Mouse (Mus musculus) kidney, postnatal 14 days (tissue): ENCODE measurements around the gene Frmd4b.

Source experiments
- DNase-seq: peaks from one replicate; pipeline ENCODE4 v3.0.0; 2022; ENCODE audit warnings: mixed read lengths

Frmd4b gene

DNA sequence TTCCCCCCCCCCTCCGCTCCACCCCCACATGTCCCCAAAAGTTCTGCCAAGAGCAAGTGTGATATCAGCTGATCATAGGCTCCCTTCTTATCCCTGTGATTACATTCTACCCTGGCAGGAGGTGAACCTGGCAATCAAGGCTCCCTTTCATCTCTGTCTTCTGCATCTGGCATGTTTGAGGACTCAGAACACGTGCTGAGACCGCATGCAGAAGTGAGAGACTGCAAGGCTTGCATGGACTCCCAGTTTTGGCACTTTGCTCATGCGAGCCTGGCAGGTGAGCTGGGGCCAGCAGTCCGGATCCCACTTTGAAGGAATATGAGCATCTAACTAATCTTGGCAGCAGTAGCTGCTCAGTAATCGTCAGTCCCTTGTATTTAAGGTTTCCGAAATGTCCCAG lies 39.1 kb downstream of the Frmd4b start:
- DNase-seq: no peak

DNA sequence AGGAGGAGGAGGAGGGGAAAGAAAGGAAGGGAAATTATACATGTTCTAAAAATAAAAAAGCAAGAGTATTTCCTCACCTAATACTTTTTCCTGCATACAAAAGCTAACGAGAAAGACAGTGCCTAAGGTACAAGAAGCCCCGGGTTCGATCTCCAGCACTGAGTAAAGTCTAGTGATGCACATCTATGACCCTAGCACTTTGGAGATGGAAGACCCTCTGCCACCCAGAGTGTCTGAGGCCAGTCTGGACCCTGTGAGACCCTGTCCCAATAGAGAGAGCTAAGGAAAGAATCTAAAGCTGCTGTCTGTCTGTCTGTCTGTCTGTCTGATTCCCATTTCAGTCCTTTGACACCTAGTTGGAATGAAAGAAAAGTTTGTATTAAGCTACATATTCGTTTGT lies 40.0 kb downstream of the Frmd4b start:
- DNase-seq: no peak

DNA sequence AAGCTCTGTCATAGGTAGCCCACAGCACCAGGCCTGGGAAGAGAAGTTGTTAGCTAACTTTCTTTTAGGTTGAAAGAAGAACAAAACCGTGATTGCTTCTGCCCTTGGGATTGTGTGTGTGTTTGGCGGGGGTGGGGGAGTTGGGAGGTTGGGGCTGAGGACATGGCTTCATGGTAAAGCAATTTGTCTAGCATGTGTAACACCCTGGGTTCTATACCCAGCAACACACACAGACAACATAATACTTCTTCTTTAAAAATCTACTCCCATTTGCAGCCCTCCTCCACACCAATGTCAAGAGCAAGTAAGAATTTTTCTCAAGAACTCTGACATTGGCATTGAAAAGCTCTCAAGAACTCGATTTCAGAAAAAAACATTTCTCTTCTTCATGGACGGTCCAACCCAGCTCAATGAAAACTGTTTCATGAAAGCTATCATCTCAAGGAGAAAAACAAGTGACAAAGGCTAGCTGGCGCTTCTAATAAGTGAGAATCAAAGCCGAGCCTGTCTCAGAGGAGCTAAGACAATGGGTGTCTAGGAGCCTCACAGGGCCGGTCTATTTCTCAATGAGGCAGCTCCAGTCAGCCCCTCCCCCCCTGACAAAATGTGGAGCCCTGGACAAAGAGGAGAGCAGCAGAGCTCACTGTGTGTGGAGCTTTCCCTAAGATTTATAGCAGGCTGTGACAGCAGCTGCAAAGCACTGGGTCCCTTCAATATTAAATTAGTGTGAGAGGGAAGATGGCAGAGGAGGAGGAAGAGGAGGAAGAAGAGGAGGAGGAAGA lies 40.6 kb downstream of the Frmd4b start:
- DNase-seq: peak; percentile 7

GRCm38 (mm10) chr6:97576096-97576495 lies 41.2 kb downstream of the Frmd4b start:
- no peak for DNase-seq

GRCm38 (mm10) chr6:97574973-97575372 lies 42.4 kb downstream of the Frmd4b start:
- DNase-seq: no peak

DNA sequence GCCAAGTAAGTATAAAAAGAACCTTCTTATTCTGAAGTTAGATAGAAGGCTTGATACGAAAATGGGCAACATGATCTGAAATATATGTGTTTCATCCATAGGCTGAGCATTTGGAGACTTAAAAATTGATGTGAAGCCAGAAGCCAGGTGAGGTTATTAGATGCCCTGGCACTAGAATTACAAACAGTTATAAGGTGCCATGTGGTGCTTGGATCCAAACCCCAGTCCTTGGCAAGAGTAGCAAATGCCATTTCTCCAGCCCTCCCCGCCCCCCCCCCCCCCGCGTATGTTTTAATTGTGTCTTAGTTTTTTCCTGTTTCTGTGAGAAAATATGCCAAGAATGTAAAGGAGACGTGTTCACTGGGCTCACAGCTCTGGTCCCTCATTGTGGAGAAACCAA lies 45.1 kb downstream of the Frmd4b start:
- no peak for DNase-seq

- DNase-seq: no peak
These were observed 48.8 kb downstream of the Frmd4b start for GRCm38 (mm10) chr6:97568538-97568937.

DNA sequence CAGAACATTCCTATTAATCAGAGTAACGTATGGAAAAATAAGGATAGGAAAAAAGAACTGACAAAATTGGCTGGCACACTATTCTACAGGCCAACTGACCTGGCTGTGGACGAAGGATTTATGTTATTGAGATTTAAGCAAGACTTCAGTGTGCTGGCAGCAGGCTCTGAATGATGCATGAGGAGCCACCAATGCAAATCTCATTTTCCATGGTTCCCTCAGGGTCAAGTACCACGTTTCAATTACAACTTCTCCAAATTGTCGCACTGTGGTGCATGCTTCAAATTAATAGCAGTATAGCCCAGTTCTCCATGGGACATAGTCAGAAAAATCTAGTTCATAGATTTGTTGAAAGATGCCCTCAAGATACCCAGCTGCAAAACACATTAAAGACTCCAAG lies 50.6 kb downstream of the Frmd4b start:
- no peak for DNase-seq

DNA sequence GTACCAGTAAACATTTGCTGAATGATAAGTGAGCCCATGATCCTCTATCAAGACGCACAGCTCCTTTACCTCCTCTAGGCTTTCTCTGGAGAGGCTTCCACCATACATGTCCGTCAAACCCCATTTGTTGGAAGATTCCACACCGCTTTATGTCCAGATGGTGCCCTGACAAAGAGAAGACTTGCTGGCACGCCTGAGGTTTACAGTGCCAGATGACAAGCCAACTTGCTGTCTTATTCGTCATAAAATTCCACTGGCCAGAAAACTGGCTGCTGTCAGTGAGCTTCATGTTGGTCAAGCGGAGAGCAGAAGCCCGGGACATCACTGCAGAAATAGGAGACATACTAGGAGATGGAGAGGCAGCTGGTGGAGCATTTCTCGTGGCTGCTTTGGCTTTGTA lies 60.2 kb downstream of the Frmd4b start:
- DNase-seq: no peak

DNA sequence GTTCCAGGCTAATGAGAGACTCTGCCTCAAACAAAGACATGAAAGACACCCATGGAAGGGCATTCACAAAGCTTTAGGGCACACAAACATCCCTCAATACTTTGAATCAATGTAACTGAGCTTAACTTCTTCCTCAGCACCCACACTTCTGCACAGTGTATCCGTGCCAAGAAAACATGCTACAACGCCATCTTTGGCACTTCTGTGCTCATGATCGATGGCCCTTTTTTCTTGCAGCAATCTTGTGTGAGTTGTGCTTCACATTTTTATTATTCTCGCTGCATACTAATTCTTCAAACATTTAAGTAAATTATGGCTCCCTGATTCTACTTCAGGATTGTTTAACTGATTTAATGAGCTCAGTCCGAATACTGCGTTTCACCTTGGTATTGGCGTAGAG lies 61.7 kb downstream of the Frmd4b start:
- DNase-seq: no peak

DNA sequence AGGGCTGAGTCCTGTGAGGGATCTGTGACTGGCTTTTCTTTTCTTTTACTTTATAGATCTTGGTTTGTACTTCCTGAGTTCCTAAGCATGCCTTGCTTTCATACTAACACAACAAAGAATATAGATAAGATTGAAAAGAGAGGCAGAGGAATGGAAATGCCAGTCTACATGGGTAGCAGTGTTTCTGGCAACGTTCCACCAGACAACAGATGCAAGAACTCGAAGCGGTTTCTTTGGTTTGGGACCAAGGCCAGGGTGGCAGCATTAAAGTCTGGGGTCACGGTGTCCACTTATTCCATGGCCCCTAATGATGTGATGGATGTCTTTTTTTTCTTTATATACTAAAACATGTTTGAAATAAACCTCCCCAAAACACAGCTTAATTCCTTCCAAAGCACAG lies 63.9 kb downstream of the Frmd4b start:
- no peak for DNase-seq

- no peak for DNase-seq
These were observed 64.8 kb downstream of the Frmd4b start for GRCm38 (mm10) chr6:97552573-97552972.

GRCm38 (mm10) chr6:97551884-97552283 lies 65.5 kb downstream of the Frmd4b start:
- DNase-seq: no peak

GRCm38 (mm10) chr6:97551161-97551560 lies 66.2 kb downstream of the Frmd4b start:
- DNase-seq: no peak

DNA sequence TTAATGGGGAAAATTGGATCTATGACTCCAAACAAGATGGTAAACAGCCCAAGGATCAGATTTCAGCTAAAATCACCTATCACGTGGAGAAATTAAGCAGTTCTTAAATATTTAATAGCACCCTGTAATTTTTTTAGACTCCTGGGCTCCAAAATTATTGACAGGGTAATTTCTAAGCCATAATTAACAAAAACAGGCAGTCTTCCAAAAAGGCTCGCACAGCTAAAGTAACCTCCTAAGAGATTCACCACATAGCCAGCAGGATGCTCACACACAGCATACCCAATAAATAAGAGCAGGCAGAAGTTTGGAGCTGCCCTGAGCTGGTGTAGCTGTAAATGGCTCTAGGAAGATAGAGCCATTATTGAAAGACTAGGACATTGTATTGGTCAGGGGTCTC lies 76.9 kb downstream of the Frmd4b start:
- no peak for DNase-seq

DNA sequence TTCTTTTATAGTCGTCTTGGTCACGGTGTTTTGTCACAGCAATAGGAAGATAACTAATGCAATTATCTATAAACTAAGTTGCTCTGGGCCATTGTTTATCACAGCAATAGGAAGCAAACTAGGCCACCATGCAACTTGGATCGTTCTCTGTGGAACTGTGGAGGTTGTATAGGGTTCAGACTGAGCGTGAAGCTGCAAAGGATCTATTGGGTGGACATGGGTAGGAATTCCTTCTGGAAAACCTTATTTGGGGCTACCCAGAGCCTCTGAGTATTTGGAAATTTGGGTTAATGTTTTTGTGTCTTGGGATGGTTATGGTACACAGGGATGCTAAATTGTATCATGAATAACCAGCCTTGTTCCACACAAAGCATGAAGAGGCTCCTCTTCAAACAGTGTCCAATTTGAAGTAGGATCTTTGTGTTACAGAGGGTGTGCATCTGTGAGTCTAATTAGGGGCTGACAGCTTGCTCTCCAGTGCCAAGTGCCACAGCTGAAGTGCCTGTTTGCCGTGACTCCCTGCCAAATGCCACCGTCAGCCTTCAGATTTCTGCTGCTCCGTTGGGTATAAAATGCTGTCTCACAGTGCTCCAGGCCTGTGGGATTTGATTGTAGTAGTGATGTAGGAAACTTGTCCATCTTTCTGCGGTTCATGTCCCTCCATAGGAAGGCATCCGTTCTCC lies 81.4 kb downstream of the Frmd4b start:
- no peak for DNase-seq

DNA sequence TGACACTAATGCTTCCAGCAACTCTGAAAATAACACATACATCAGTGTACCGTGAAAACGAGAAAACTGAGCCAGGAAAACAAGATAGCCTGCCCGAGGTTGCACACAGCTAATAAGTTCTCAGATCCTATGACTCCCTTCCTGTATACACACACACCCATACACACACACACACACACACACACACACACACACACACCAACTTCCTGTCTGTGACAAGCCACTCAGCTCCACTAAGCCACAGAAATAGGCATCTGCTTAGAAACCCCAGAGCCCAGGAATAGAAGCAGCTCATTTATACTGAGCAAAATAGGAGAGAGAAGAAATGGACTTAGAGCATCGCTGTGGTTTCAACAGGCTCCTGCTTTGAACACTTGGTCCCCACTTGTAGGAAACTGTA lies 86.3 kb downstream of the Frmd4b start:
- peak; percentile 30 for DNase-seq

DNA sequence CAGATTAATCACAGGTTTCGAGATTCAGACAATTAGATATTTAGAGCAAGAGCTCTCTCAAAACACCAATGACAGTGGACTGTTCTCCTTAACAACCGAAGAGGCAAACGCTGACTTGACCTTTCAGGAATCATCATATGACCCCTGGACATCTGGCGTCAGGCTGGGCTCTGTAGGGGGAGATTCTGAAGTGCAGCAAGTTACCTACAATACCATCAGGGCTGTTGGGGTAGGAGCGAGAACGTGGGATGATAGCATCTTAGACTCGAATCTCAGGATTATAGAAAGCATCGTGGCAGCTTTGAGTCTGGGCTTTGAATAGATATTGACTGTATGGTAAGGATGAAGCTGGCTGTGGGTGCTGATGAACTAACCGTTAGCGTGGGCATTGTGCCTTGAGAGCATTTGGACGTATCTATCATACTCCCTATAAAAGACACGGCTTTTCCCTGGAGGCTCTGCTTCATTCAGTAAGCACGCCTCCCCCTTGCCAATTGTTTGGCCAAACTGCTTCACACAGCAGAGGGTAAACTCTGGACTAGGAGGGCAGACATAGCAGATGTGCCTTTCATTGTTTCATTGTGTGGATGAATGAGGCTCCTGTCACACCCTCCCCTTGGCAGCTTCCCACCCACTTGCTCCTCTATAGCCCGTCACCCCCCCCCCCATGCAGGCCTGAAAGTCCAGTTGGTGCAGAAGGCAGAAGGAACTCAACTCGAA lies 88.2 kb downstream of the Frmd4b start:
- no peak for DNase-seq

- peak; percentile 41 for DNase-seq
These were observed 91.2 kb downstream of the Frmd4b start for GRCm38 (mm10) chr6:97526092-97526491.

DNA sequence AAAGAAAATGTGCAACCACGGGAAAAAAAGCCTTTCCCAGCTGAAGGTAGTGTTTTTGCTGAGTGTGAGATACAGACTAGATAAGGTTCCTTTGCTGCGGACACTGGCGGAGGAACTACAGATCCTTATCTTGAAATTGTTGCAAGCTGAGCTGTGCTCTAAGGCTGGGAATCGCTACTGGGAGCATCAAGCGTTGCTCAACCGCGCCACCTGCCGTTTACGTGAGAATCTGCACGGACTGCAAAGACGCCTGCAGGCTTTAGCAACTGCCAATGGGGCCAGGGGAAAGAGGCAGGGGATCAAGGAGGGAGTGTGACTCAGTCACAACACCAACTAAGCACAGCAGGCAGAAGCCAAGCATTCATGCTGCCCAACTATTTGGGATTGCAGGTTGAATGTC lies 94.2 kb downstream of the Frmd4b start:
- DNase-seq: peak; percentile 82

DNA sequence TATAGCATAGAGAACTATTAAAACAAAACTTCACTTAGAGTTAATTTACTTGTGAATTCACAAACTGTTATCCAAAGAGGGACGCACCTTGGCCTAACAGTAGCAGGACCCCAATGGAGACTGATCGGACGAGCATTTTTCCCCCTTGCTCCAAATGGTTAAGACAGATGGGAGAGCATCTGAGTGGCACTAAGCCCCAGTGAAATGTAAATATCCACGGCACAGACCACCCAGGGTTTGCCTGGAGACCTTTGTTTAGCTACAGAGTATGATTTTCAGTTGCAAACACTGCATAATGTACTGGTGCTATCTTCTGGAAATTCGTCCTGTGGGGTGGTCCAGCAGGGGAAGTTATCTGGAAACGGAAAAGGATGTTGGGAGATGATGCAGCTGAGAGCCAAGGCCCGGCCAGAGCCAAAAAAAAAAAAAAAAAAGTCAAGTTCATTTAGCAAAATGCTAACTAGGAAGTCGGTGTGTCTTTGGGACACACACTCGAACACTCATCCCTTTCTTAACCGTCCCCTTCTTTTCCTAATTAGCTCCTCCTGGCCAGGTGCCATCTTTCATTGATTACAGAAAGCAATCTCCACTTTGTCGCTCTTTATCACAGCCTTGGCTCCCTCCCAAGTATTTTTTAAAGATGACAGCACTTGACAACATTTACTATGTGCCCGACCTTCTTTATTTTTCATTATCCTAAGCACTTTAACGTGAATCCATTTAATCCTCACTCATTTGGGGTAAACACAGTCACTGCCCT lies 95.9 kb downstream of the Frmd4b start:
- peak; percentile 41 for DNase-seq

- DNase-seq: no peak
These were observed 96.8 kb downstream of the Frmd4b start for GRCm38 (mm10) chr6:97520566-97520965.

DNA sequence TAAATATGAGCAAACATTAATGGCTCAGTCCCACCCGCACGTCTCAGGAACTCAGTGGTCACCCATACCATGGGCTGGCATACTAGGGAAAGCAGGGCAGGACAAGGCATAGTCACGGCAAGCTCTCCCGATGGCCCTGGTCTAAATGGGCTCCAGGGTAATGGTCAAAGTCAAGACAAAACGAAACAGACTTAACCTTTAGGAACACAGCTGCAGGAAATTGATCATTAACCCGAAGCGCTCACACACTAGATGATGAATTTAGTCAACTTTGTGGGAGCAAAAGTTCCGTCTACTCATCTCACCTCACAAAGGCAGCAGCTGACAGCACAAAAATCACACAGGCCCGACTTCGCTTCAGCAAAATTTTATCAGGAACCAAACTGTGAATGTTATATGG lies 97.8 kb downstream of the Frmd4b start:
- peak; percentile 58 for DNase-seq
